Mouse (Mus musculus): ENCODE data around the gene Disp3.

The Disp3 gene

GRCm38 (mm10) chr4:148288055-148288549, 337 bp upstream of the Disp3 start:
- in situ Hi-C loops (cut with MboI) = no loop called here

GRCm38 (mm10) chr4:148287041-148287440, 724 bp downstream of the Disp3 start:
- in situ Hi-C loops (cut with MboI) = no loop called here

- in situ Hi-C loops (cut with MboI) = no loop called here
Observed at GRCm38 (mm10) chr4:148286226-148287031, 1.3 kb downstream of the Disp3 start.

GRCm38 (mm10) chr4:148284219-148284618, 3.5 kb downstream of the Disp3 start:
- in situ Hi-C loops (cut with MboI) = no loop called here

GRCm38 (mm10) chr4:148276816-148277491, 10.8 kb downstream of the Disp3 start:
- in situ Hi-C loops (cut with MboI) = no loop called here

GRCm38 (mm10) chr4:148274671-148275070, 13.1 kb downstream of the Disp3 start:
- in situ Hi-C loops (cut with MboI) = no loop called here

GRCm38 (mm10) chr4:148273229-148273628, 14.5 kb downstream of the Disp3 start:
- in situ Hi-C loops (cut with MboI) = no loop called here

GRCm38 (mm10) chr4:148271656-148272055, 16.1 kb downstream of the Disp3 start:
- in situ Hi-C loops (cut with MboI) = no loop called here

GRCm38 (mm10) chr4:148266973-148267507, 20.7 kb downstream of the Disp3 start:
- in situ Hi-C loops (cut with MboI) = no loop called here

- in situ Hi-C loops (cut with MboI) = no loop called here
Observed at GRCm38 (mm10) chr4:148259941-148260340, 27.8 kb downstream of the Disp3 start.

GRCm38 (mm10) chr4:148249341-148249740, 38.4 kb downstream of the Disp3 start:
- in situ Hi-C loops (cut with MboI) = no loop called here

GRCm38 (mm10) chr4:148240387-148240786, 47.4 kb downstream of the Disp3 start:
- in situ Hi-C loops (cut with MboI) = no loop called here

- in situ Hi-C loops (cut with MboI) = no loop called here
Observed at GRCm38 (mm10) chr4:148239474-148240130, 48.2 kb downstream of the Disp3 start.

- in situ Hi-C loops (cut with MboI) = no loop called here
Observed at GRCm38 (mm10) chr4:148238919-148239318, 48.8 kb downstream of the Disp3 start.

- in situ Hi-C loops (cut with MboI) = no loop called here
Observed at GRCm38 (mm10) chr4:148238218-148238617, 49.5 kb downstream of the Disp3 start.

- in situ Hi-C loops (cut with MboI) = no loop called here
Observed at GRCm38 (mm10) chr4:148236664-148237063, 51.1 kb downstream of the Disp3 start.

- in situ Hi-C loops (cut with MboI) = no loop called here
Observed at GRCm38 (mm10) chr4:148233061-148233460, 54.7 kb downstream of the Disp3 start.

GRCm38 (mm10) chr4:148232615-148233014, 55.1 kb downstream of the Disp3 start:
- in situ Hi-C loops (cut with MboI) = no loop called here

GRCm38 (mm10) chr4:148232124-148232523, 55.6 kb downstream of the Disp3 start:
- in situ Hi-C loops (cut with MboI) = no loop called here

- in situ Hi-C loops (cut with MboI) = no loop called here
Observed at GRCm38 (mm10) chr4:148229646-148230045, 58.1 kb downstream of the Disp3 start.

GRCm38 (mm10) chr4:148222983-148223382, 64.8 kb downstream of the Disp3 start:
- in situ Hi-C loops (cut with MboI) = no loop called here

- in situ Hi-C loops (cut with MboI) = no loop called here
Observed at GRCm38 (mm10) chr4:148220656-148221055, 67.1 kb downstream of the Disp3 start.

Data from mature B cell (primary cell).